Mouse (Mus musculus) limb, embryonic 13.5 days (tissue): ENCODE data around the gene Gchfr. TPM values are rescaled to one million over a fixed set of nuclear protein-coding genes. Genes with fewer than 3 reads are reported as not detected.
A peak's percentile ranks its signal among the peaks of the same experiment; 100 is the strongest.

Experiments used
- ATAC-seq: fragments of 200-750 bp; cut with Nextera tagmentation; 2 replicates; pipeline ENCODE4 v1.8.0; 2017; ENCODE audit warnings: low read depth, moderate number of reproducible peaks, moderate TSS enrichment; ENCODE audit not compliant: low FRiP score
- H3K27ac ChIP-seq: fragments of 300-500 bp; sonication (generic); 2 replicates; pipeline ENCODE4 v1.5.1; 2015; ENCODE audit warnings: inconsistent platforms, mild to moderate bottlenecking, moderate library complexity
- H3K27me3 ChIP-seq: fragments of 300-500 bp; sonication (generic); 2 replicates; pipeline ENCODE4 v1.6.1; 2015; ENCODE audit warnings: mild to moderate bottlenecking, inconsistent platforms
- H3K36me3 ChIP-seq: fragments of 300-500 bp; sonication (generic); 2 replicates; pipeline ENCODE4 v1.6.1; 2015; ENCODE audit warnings: inconsistent platforms, mild to moderate bottlenecking, moderate library complexity
- H3K4me1 ChIP-seq: fragments of 300-500 bp; sonication (generic); 2 replicates; pipeline ENCODE4 v1.6.1; 2015; ENCODE audit warnings: inconsistent platforms
- H3K4me2 ChIP-seq: fragments of 300-500 bp; sonication (generic); replicated peaks from 2 replicates; pipeline ENCODE4 v1.6.1; 2015; ENCODE audit warnings: inconsistent platforms, mild to moderate bottlenecking, moderate library complexity
- H3K4me3 ChIP-seq: fragments of 300-500 bp; sonication (generic); 2 replicates; pipeline ENCODE4 v1.5.1; 2015; ENCODE audit warnings: moderate library complexity, mild to moderate bottlenecking, inconsistent platforms
- H3K9ac ChIP-seq: fragments of 300-500 bp; sonication (generic); 2 replicates; pipeline ENCODE4 v1.6.1; 2015; ENCODE audit warnings: mild to moderate bottlenecking, inconsistent platforms
- H3K9me3 ChIP-seq: fragments of 300-500 bp; sonication (generic); 2 replicates; pipeline ENCODE4 v1.6.1; 2016; ENCODE audit warnings: inconsistent platforms
- WGBS: fragments of 180-500 bp; shearing (Covaris S2); methylation state at CpG from one replicate; pipeline ENCODE4 v1.1.7; 2015; 5-methylcytosine and 5-hydroxymethylcytosine counted together
- polyA plus RNA-seq: library from polyadenylated mRNA; unstranded; fragments of >200 nt; fragmentation: Nextera tagmentation; extraction: Ambion mirVana; gene quantifications from 2 replicates; pipeline ENCODE4 v1.2.1, GENCODE M21; 2015

The Gchfr gene
- polyA plus RNA-seq, 1 experiment from 2014 or later = 5.8 TPM

GRCm38 (mm10) chr2:119175614-119176013 is 8.0 kb downstream of the Gchfr start:
- Histone ChIP-seq H3K36me3 (peaks cover 51% of the 10 kb centered on the region), H3K27ac (no peak overlapping the region)
- 63% methylated on average over 6 of the region's 6 CpGs for WGBS

GRCm38 (mm10) chr2:119176761-119177160 is 9.2 kb downstream of the Gchfr start:
- Histone ChIP-seq H3K4me2 (no peak overlapping the region), H3K9ac (no peak overlapping the region), H3K27ac (no peak overlapping the region), H3K4me1 (peaks cover 19% of the 10 kb centered on the region), H3K4me3 (no peak overlapping the region), H3K9me3 (no peaks in the 10 kb centered on the region), H3K27me3 (no peaks in the 10 kb centered on the region), H3K36me3 (peaks cover 54% of the 10 kb centered on the region)
- 71% methylated on average over 3 of the region's 3 CpGs for WGBS
- ATAC-seq = no peak

More at GRCm38 (mm10) chr2:119175614-119176013, 8.0 kb downstream of the Gchfr start:
- H3K9me3 ChIP-seq = no peaks in the 10 kb centered on the region
- no peak for ATAC-seq
- no peak overlapping the region for H3K4me2 ChIP-seq
- H3K4me3 ChIP-seq = no peak overlapping the region
- no peaks in the 10 kb centered on the region for H3K27me3 ChIP-seq
- H3K9ac ChIP-seq = no peak overlapping the region
- H3K4me1 ChIP-seq = peaks cover 19% of the 10 kb centered on the region

- Histone ChIP-seq H3K4me2 (no peak overlapping the region), H3K27ac (no peak overlapping the region), H3K4me3 (no peak overlapping the region), H3K27me3 (no peaks in the 10 kb centered on the region), H3K36me3 (peaks cover 52% of the 10 kb centered on the region), H3K4me1 (peaks cover 17% of the 10 kb centered on the region), H3K9ac (no peak overlapping the region), H3K9me3 (no peaks in the 10 kb centered on the region)
- 88% methylated on average over 5 of the region's 5 CpGs for WGBS
- no peak for ATAC-seq
These were observed 9.9 kb downstream of the Gchfr start for GRCm38 (mm10) chr2:119177384-119177939.

GRCm38 (mm10) chr2:119182914-119183313 is 15.3 kb downstream of the Gchfr start:
- Histone ChIP-seq H3K27me3 (no peaks in the 10 kb centered on the region), H3K36me3 (peaks cover 65% of the 10 kb centered on the region), H3K9ac (no peak overlapping the region), H3K4me3 (no peak overlapping the region), H3K9me3 (no peaks in the 10 kb centered on the region), H3K4me1 (no peaks in the 10 kb centered on the region), H3K4me2 (no peak overlapping the region), H3K27ac (no peak overlapping the region)
- no peak for ATAC-seq
- 46% methylated on average over 7 of the region's 7 CpGs for WGBS

GRCm38 (mm10) chr2:119189029-119189710 is 21.6 kb downstream of the Gchfr start:
- no peak overlapping the region for H3K27ac ChIP-seq
- no peaks in the 10 kb centered on the region for H3K9me3 ChIP-seq
- H3K36me3 ChIP-seq = peaks cover 17% of the 10 kb centered on the region
- ATAC-seq = peak; percentile 83
- H3K4me1 ChIP-seq = peaks cover 7% of the 10 kb centered on the region; the same call in 1 of the 2 replicates
- peak overlapping the region; percentile 73 for H3K4me2 ChIP-seq
- peak overlapping the region; percentile 37 for H3K4me3 ChIP-seq
- H3K9ac ChIP-seq = peak overlapping the region; percentile 48; the same call in 1 of the 2 replicates
- WGBS = 3% methylated on average over 15 of the region's 15 CpGs
- H3K27me3 ChIP-seq = no peaks in the 10 kb centered on the region

- Histone ChIP-seq H3K27me3 (no peaks in the 10 kb centered on the region), H3K9ac (no peak overlapping the region), H3K27ac (no peak overlapping the region), H3K36me3 (peaks cover 2% of the 10 kb centered on the region), H3K4me1 (peaks cover 12% of the 10 kb centered on the region), H3K9me3 (no peaks in the 10 kb centered on the region), H3K4me2 (no peak overlapping the region), H3K4me3 (no peak overlapping the region)
- no peak for ATAC-seq
- WGBS = 87% methylated on average over 5 of the region's 5 CpGs
These were observed 23.4 kb downstream of the Gchfr start for GRCm38 (mm10) chr2:119190969-119191368.

GRCm38 (mm10) chr2:119194140-119194539 is 26.6 kb downstream of the Gchfr start:
- H3K4me1 ChIP-seq = peaks cover 36% of the 10 kb centered on the region
- no peaks in the 10 kb centered on the region for H3K36me3 ChIP-seq
- no peak overlapping the region for H3K4me3 ChIP-seq
- H3K9ac ChIP-seq = no peak overlapping the region
- H3K27me3 ChIP-seq = no peaks in the 10 kb centered on the region
- no peak overlapping the region for H3K27ac ChIP-seq
- no peak overlapping the region for H3K4me2 ChIP-seq
- H3K9me3 ChIP-seq = no peaks in the 10 kb centered on the region
- 79% methylated on average over 5 of the region's 5 CpGs for WGBS
- ATAC-seq = no peak

GRCm38 (mm10) chr2:119196316-119197108 is 28.9 kb downstream of the Gchfr start:
- H3K36me3 ChIP-seq = no peaks in the 10 kb centered on the region
- peak; percentile 68; the same call in 1 of the 2 replicates for ATAC-seq

GRCm38 (mm10) chr2:119197493-119197892 is 29.9 kb downstream of the Gchfr start:
- Histone ChIP-seq H3K9me3 (no peaks in the 10 kb centered on the region), H3K27ac (no peak overlapping the region)
- 79% methylated on average over 1 of the region's 1 CpGs for WGBS

More at GRCm38 (mm10) chr2:119196316-119197108, 28.9 kb downstream of the Gchfr start:
- Histone ChIP-seq H3K27me3 (no peaks in the 10 kb centered on the region), H3K4me1 (peaks cover 37% of the 10 kb centered on the region), H3K27ac (peak overlapping the region; percentile 73), H3K9me3 (no peaks in the 10 kb centered on the region), H3K4me2 (no peak overlapping the region), H3K4me3 (no peak overlapping the region), H3K9ac (0 out of 2 replicates have a peak overlapping the region, but pooled peaks have one; percentile 48)
- 6% methylated on average over 4 of the region's 4 CpGs for WGBS

GRCm38 (mm10) chr2:119198049-119198448 is 30.5 kb downstream of the Gchfr start:
- Histone ChIP-seq H3K27me3 (no peaks in the 10 kb centered on the region), H3K27ac (peak overlapping the region; percentile 72; the same call in 1 of the 2 replicates), H3K9me3 (no peaks in the 10 kb centered on the region), H3K36me3 (no peaks in the 10 kb centered on the region), H3K4me1 (peaks cover 43% of the 10 kb centered on the region), H3K9ac (no peak overlapping the region), H3K4me2 (no peak overlapping the region), H3K4me3 (no peak overlapping the region)
- 50% methylated on average over 1 of the region's 1 CpGs for WGBS
- ATAC-seq = no peak

More at GRCm38 (mm10) chr2:119197493-119197892, 29.9 kb downstream of the Gchfr start:
- no peak for ATAC-seq
- Histone ChIP-seq H3K36me3 (no peaks in the 10 kb centered on the region), H3K4me3 (no peak overlapping the region), H3K27me3 (no peaks in the 10 kb centered on the region), H3K4me1 (peaks cover 37% of the 10 kb centered on the region), H3K4me2 (no peak overlapping the region), H3K9ac (no peak overlapping the region)

- no peaks in the 10 kb centered on the region for H3K27me3 ChIP-seq
- peak overlapping the region; percentile 14; the same call in 1 of the 2 replicates for H3K4me2 ChIP-seq
- no peak for ATAC-seq
- no peaks in the 10 kb centered on the region for H3K9me3 ChIP-seq
- peaks cover 48% of the 10 kb centered on the region for H3K4me1 ChIP-seq
- H3K27ac ChIP-seq = peak overlapping the region; percentile 52; the same call in 1 of the 2 replicates
- H3K9ac ChIP-seq = no peak overlapping the region
- no peaks in the 10 kb centered on the region for H3K36me3 ChIP-seq
- WGBS = 48% methylated on average over 3 of the region's 3 CpGs
- no peak overlapping the region for H3K4me3 ChIP-seq
These were observed 31.4 kb downstream of the Gchfr start for GRCm38 (mm10) chr2:119198934-119199333.

GRCm38 (mm10) chr2:119202914-119203453 is 35.4 kb downstream of the Gchfr start:
- Histone ChIP-seq H3K9me3 (no peaks in the 10 kb centered on the region), H3K4me3 (no peak overlapping the region), H3K27ac (no peak overlapping the region), H3K4me2 (no peak overlapping the region), H3K36me3 (no peaks in the 10 kb centered on the region), H3K4me1 (peaks cover 32% of the 10 kb centered on the region), H3K27me3 (no peaks in the 10 kb centered on the region), H3K9ac (no peak overlapping the region)
- WGBS = 52% methylated on average over 5 of the region's 5 CpGs
- no peak for ATAC-seq
